Mouse (Mus musculus) adrenal gland, adult 18-20 months (tissue): ENCODE measurements around the gene Nsl1. TPM values are rescaled to one million over a fixed set of nuclear protein-coding genes. Genes with fewer than 3 reads are reported as not detected.

Experiments
- DNase-seq, 2 experiments: peaks; one replicate each; pipeline ENCODE4 v3.0.0; 2021 to 2022; ENCODE audit warnings: low spot score in 2 of 2
- total RNA-seq, 2 experiments: library from RNA; stranded (reverse); gene quantifications; 1 replicate in 1 of 2; 2 replicates in 1 of 2; pipeline ENCODE4 v1.2.3; 2021

Nsl1 gene
- total RNA-seq, 2 experiments from 2014 or later = 0.58 to 0.63 TPM

- DNase-seq = no peak
These were observed 9.3 kb upstream of the Nsl1 start for GRCm38 (mm10) chr1:191053555-191053954.

- no peak for DNase-seq
These were observed 7.8 kb upstream of the Nsl1 start for GRCm38 (mm10) chr1:191054870-191055532.

GRCm38 (mm10) chr1:191055533-191055873 is 7.3 kb upstream of the Nsl1 start:
- no peak for DNase-seq

- no peak for DNase-seq
These were observed 5.4 kb upstream of the Nsl1 start for GRCm38 (mm10) chr1:191057461-191057860.

- DNase-seq = no peak
These were observed 501 bp upstream of the Nsl1 start for GRCm38 (mm10) chr1:191062241-191062780.

- DNase-seq = no peak
These were observed 888 bp downstream of the Nsl1 start for GRCm38 (mm10) chr1:191063700-191064099.

- DNase-seq = no peak
These were observed 1.7 kb downstream of the Nsl1 start for GRCm38 (mm10) chr1:191064535-191064934.

- no peak for DNase-seq
These were observed 2.4 kb downstream of the Nsl1 start for GRCm38 (mm10) chr1:191065188-191065587.

- no peak for DNase-seq
These were observed 5.6 kb downstream of the Nsl1 start for GRCm38 (mm10) chr1:191068377-191068776.

- DNase-seq = no peak
These were observed 7.4 kb downstream of the Nsl1 start for GRCm38 (mm10) chr1:191070259-191070658.

- DNase-seq = no peak
These were observed 8.8 kb downstream of the Nsl1 start for GRCm38 (mm10) chr1:191071613-191072012.

- DNase-seq = peak in 1 of 2 experiments; percentile 9
These were observed 9.6 kb downstream of the Nsl1 start for GRCm38 (mm10) chr1:191072329-191072913.

GRCm38 (mm10) chr1:191073001-191073400 is 10.2 kb downstream of the Nsl1 start:
- peak in 1 of 2 experiments; percentile 36 for DNase-seq

GRCm38 (mm10) chr1:191073486-191073885 is 10.7 kb downstream of the Nsl1 start:
- no peak for DNase-seq

GRCm38 (mm10) chr1:191075199-191075883 is 12.5 kb downstream of the Nsl1 start:
- peak; percentile 47 to 52 for DNase-seq

- no peak for DNase-seq
These were observed 20.4 kb downstream of the Nsl1 start for GRCm38 (mm10) chr1:191083230-191083629.

GRCm38 (mm10) chr1:191084951-191085559 is 22.2 kb downstream of the Nsl1 start:
- DNase-seq = peak; percentile 51 to 66

GRCm38 (mm10) chr1:191085597-191085996 is 22.8 kb downstream of the Nsl1 start:
- no peak for DNase-seq

- no peak for DNase-seq
These were observed 23.6 kb downstream of the Nsl1 start for GRCm38 (mm10) chr1:191086304-191086878.

- no peak for DNase-seq
These were observed 24.1 kb downstream of the Nsl1 start for GRCm38 (mm10) chr1:191086960-191087359.

GRCm38 (mm10) chr1:191087955-191088354 is 25.1 kb downstream of the Nsl1 start:
- no peak for DNase-seq
